In genomic region chr11:95310007-95310647, GRCm38 (mm10) we compare ENCODE assay signal across 1 mouse cellular context.
TF ChIP-seq lines count a peak whose summit lies in the region.

Gene Kat7 (minus strand): TSS chr11:95310246.

TF ChIP-seq in CH12.LX, 34 proteins besides CTCF, POLR2A, EP300 and RAD21 (continued from another document):
- TF ChIP-seq ETS1 (conservative IDR thresholded peaks at IDR 0.05; ENCODE audit: low read depth, low read length): peak; percentile 37; the same call in 1 of the 2 replicates
- 0 out of 2 replicates have a peak, but pooled peaks have one; percentile 5 for TF ChIP-seq E2F4 (IDR thresholded peaks at IDR 0.05; ENCODE audit: insufficient replicate concordance, low read depth, low read length)
- TF ChIP-seq GABPA (IDR thresholded peaks at IDR 0.05; ENCODE audit: insufficient replicate concordance, low read depth, low read length): peak; percentile 93; the same call in 1 of the 2 replicates
- peak; percentile 19 for TF ChIP-seq TCF12 (IDR thresholded peaks at IDR 0.05; ENCODE audit: low read depth, low read length)
- peak; percentile 89; the same call in 1 of the 2 replicates for TF ChIP-seq MYC (IDR thresholded peaks at IDR 0.05; ENCODE audit: low read depth, low read length)
- no peak for TF ChIP-seq ZKSCAN1 (IDR thresholded peaks at IDR 0.05; ENCODE audit: borderline replicate concordance, low read depth, low read length)
- peak; percentile 81 for TF ChIP-seq NELFE (IDR thresholded peaks at IDR 0.05; ENCODE audit: low read depth, low read length)
- peak; percentile 100 for TF ChIP-seq RCOR1 (conservative IDR thresholded peaks at IDR 0.05; ENCODE audit: low read depth, low read length)
- TF ChIP-seq USF1 (IDR thresholded peaks at IDR 0.05; ENCODE audit: low read depth, low read length): peak; percentile 95
- TF ChIP-seq NRF1 (IDR thresholded peaks at IDR 0.05; ENCODE audit: low read depth, low read length): peak; percentile 92
- peak; percentile 84 for TF ChIP-seq POLR2AphosphoS2 (IDR thresholded peaks at IDR 0.05; ENCODE audit: low read depth, low read length)
- TF ChIP-seq SMC3 (IDR thresholded peaks at IDR 0.05; ENCODE audit: low read depth, low read length): no peak
- TF ChIP-seq MXI1 (IDR thresholded peaks at IDR 0.05; ENCODE audit: low read depth, low read length): peak; percentile 81; the same call in 1 of the 2 replicates
